Mouse (Mus musculus): ENCODE results near the gene Med12l. TPM values are rescaled to one million over a fixed set of nuclear protein-coding genes. Genes with fewer than 3 reads are reported as not detected.

Med12l gene
- polyA plus RNA-seq, 1 experiment from 2014 or later: 6.6 TPM

DNA sequence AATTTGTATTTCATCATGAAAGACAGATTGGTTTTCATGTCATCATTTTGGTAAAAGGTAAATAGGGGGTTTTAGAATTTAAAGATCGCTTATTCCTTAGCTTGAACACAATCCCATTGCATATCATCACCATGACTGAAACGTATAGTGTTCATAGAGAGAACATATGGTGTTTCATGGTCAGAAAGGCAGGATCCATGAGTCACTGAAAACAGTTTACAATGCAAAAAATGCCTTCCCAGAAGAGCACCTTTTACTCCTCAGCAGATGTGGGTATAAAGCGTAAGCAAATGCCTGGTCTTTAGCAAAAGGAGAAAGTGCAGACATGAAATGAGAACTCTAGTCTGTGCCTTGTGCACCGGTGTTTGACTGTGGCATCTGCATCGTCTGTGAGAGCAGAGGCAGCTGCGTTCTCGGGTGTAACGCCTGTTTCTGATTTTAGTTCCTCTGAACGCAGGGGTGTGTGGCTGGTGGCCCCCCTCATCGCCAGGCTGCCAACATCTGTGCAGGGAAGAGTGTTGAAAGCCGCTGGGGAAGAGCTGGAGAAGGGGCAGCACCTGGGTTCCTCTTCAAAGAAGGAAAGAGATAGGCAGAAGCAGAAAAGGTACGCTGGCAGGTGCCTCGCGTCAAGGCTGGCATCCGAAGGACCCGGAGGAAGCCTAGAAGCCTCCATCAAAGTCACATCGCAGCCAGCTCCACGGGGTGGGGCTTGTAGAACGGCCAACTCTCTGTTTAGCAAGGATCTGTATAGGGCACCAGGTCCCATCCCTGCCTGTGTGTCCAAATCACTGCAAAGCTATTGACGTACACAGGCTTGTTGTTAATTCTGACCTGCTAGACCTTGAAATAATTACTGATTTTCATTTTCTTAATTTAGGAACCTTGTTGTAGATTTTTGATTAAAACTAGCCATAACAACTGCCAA is 252.4 kb downstream of the Med12l start:
- H3K9me3 ChIP-seq: no peaks in the 10 kb centered on the region
- no peak for ATAC-seq (ENCODE audit: low FRiP score)
- no peak overlapping the region for H3K27ac ChIP-seq
- 85% methylated on average over 20 of the region's 20 CpGs for WGBS
- H3K4me3 ChIP-seq (replicated peaks): no peak overlapping the region
- H3K36me3 ChIP-seq (replicated peaks): no peaks in the 10 kb centered on the region
- peaks cover 14% of the 10 kb centered on the region for H3K4me1 ChIP-seq
- 0 out of 2 replicates have a peak, but pooled peaks cover 5% of the 10 kb centered on the region for H3K27me3 ChIP-seq
- H3K9ac ChIP-seq: no peak overlapping the region
- no peak overlapping the region for H3K4me2 ChIP-seq

DNA sequence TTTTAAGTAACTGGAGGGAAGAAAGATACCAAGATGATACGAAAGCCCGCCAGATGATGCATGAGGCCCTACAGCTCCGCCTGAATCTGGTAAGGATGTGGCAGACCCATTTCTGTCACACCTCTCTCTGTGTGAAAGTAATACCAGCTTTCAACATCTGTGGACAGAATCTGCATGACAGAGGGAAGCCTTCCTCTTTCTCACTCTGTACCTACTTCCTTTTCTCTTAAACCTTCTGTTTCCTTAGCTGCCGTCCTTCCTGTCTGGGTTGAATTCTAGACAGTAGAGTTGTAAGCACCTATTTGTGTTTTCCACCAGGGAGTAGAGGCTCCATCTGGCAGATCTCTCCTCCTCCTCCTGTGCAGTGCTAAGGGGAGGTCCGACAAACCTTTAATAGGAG is 255.1 kb downstream of the Med12l start:
- Histone ChIP-seq H3K4me3 (replicated peaks) (no peak overlapping the region), H3K4me2 (no peak overlapping the region), H3K36me3 (replicated peaks) (peaks cover 5% of the 10 kb centered on the region; the same call in 1 of the 2 replicates), H3K27ac (no peak overlapping the region), H3K9me3 (no peaks in the 10 kb centered on the region), H3K27me3 (0 out of 2 replicates have a peak, but pooled peaks cover 5% of the 10 kb centered on the region), H3K9ac (no peak overlapping the region), H3K4me1 (peaks cover 15% of the 10 kb centered on the region)
- WGBS: 68% methylated on average over 5 of the region's 5 CpGs
- no peak for ATAC-seq (ENCODE audit: low FRiP score)

DNA sequence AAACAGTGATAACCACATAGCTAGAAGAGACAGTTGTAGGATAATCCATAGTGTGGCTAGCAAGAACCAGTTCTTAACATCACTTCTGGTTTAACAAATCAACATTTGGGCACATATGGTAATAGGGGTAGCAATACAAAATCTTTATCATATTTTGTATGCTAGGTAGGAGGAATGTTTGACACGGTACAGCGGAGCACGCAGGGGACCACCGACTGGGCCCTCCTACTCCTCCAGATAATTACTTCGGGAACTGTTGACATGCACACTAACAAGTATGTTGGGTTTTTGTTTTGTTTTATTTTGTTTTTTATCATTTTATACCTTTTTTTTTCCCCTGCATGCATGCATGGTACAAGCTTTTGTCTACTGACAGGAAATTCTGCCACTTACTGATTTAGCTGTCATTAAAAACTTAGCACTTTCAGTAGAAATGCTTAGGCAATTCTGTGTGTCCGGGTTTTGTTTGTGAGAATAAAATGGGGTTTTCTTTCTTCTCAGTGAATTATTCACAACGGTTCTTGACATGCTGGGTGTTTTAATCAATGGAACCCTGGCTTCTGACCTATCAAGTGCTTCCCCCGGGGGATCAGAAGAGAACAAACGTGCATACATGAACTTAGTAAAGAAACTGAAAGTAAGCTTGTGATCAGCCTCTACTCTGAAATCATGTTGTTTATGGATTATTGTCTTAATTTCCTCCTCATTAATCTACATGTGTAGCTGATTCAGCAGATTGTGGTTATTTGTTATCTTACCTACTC is 256.3 kb downstream of the Med12l start:
- no peak overlapping the region for H3K4me3 ChIP-seq (replicated peaks)
- no peaks in the 10 kb centered on the region for H3K9me3 ChIP-seq
- H3K27me3 ChIP-seq: 0 out of 2 replicates have a peak, but pooled peaks cover 5% of the 10 kb centered on the region
- H3K4me2 ChIP-seq: no peak overlapping the region
- ATAC-seq (ENCODE audit: low FRiP score): peak; percentile 39; the same call in 1 of the 2 replicates
- H3K9ac ChIP-seq: no peak overlapping the region
- peaks cover 5% of the 10 kb centered on the region; the same call in 1 of the 2 replicates for H3K36me3 ChIP-seq (replicated peaks)
- peaks cover 15% of the 10 kb centered on the region for H3K4me1 ChIP-seq
- H3K27ac ChIP-seq: 0 out of 2 replicates have a peak overlapping the region, but pooled peaks have one; percentile 5
- 20% methylated on average over 9 of the region's 9 CpGs for WGBS

DNA sequence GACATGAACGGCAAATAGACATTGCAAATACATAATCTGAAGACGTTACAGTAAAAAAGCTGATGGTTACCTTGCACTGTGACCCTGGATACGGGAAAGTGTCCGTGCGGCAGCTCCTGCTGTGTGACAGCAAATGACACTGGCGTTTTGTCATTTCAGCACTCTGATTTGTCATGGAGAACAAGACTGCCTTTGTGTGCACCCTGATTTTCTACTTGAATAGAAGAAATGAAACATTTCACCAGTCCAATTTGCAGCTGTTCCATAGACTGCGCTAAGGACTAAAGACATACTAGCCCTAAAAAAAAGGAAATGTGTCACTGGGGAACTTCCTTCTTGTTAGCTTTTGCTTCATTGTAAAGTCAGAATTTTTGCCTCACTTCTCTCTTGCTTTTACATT is 257.1 kb downstream of the Med12l start, which contains the start of gene P2ry12:
TSS of gene P2ry12 (minus strand) at position 168 of the 400 bp plus-strand sequence.
- H3K36me3 ChIP-seq (replicated peaks): peaks cover 5% of the 10 kb centered on the region; the same call in 1 of the 2 replicates
- H3K9me3 ChIP-seq: no peaks in the 10 kb centered on the region
- H3K27me3 ChIP-seq: 0 out of 2 replicates have a peak, but pooled peaks cover 5% of the 10 kb centered on the region
- H3K4me1 ChIP-seq: peaks cover 15% of the 10 kb centered on the region
- ATAC-seq (ENCODE audit: low FRiP score): peak; percentile 47
- 12% methylated on average over 7 of the region's 7 CpGs for WGBS
- H3K27ac ChIP-seq: 0 out of 2 replicates have a peak within 1 kb of the TSS, but pooled peaks have one; percentile 5
- H3K4me2 ChIP-seq: no peak within 1 kb of the TSS
- H3K9ac ChIP-seq: no peak within 1 kb of the TSS
- no peak within 1 kb of the TSS for H3K4me3 ChIP-seq (replicated peaks)

DNA sequence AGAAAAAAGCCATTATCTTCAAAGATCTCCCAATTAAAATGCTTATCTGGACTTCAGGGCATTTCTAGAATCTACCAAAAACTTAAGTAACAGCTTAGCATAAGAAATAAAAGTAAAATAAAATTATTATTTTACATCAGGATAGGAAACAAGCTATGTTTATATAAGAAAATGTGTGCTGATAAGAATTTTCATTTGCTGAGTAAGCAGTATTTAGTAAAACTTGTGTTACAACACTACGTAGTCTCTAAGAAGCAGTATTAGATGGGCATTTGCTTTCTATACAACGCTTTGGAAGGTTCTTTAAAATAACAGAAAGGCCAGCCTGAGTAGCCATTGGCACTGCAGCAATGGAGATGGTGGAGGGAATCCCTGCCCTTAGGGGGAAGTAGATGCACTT is 257.8 kb downstream of the Med12l start:
- H3K27ac ChIP-seq: no peak overlapping the region
- H3K4me1 ChIP-seq: peaks cover 15% of the 10 kb centered on the region
- no peak overlapping the region for H3K9ac ChIP-seq
- 86% methylated on average over 2 of the region's 2 CpGs for WGBS
- 0 out of 2 replicates have a peak, but pooled peaks cover 5% of the 10 kb centered on the region for H3K27me3 ChIP-seq
- no peak overlapping the region for H3K4me3 ChIP-seq (replicated peaks)
- no peaks in the 10 kb centered on the region for H3K9me3 ChIP-seq
- no peak for ATAC-seq (ENCODE audit: low FRiP score)
- no peak overlapping the region for H3K4me2 ChIP-seq
- peaks cover 5% of the 10 kb centered on the region; the same call in 1 of the 2 replicates for H3K36me3 ChIP-seq (replicated peaks)

DNA sequence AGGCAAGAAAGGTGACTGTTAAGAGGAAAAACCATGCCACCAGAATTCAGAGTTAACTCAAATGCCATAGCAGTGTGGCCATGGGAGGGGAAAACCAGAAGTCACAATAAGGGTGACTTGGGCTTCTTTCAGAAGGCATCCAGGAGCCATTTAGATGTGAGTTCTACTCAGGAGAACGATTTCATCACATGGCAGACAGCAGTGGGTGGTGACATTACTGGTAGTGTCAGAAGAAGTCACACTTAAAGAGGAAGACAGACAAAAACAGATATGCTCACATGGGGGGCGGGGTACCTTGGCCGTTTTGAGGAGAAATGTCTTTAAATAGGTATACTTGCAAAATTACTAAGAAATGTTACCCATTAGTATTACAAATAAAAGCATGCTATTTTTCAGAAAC is 258.4 kb downstream of the Med12l start:
- H3K36me3 ChIP-seq (replicated peaks): peaks cover 5% of the 10 kb centered on the region; the same call in 1 of the 2 replicates
- H3K9me3 ChIP-seq: no peaks in the 10 kb centered on the region
- ATAC-seq (ENCODE audit: low FRiP score): no peak
- H3K27ac ChIP-seq: no peak overlapping the region
- no peak overlapping the region for H3K4me3 ChIP-seq (replicated peaks)
- H3K9ac ChIP-seq: no peak overlapping the region
- 0 out of 2 replicates have a peak, but pooled peaks cover 5% of the 10 kb centered on the region for H3K27me3 ChIP-seq
- H3K4me1 ChIP-seq: peaks cover 15% of the 10 kb centered on the region
- WGBS: 86% methylated on average over 3 of the region's 3 CpGs
- no peak overlapping the region for H3K4me2 ChIP-seq

DNA sequence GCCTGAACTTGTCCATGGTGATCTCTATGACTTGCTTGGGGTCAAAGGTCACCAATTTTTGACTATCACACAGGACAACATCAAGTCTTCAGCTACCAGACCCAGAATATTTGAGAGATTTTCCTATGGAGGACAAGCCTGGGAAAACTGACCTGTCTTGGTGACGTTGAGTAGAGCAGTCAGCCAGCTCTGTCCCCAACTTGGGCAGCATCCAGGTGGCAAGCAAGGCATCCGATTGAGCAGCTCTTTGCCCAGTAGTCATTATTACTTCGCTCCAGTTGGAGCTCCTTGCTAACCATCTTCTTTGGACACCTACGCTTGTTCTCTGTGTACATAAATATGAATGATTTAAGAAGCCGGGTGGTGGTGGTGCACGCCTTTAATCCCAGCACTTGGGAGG is 265.2 kb downstream of the Med12l start:
- WGBS: 89% methylated on average over 6 of the region's 6 CpGs
- Histone ChIP-seq H3K27me3 (no peaks in the 10 kb centered on the region), H3K36me3 (replicated peaks) (0 out of 2 replicates have a peak, but pooled peaks cover 3% of the 10 kb centered on the region), H3K9ac (no peak overlapping the region), H3K4me1 (no peaks in the 10 kb centered on the region), H3K9me3 (no peaks in the 10 kb centered on the region), H3K4me2 (no peak overlapping the region), H3K27ac (no peak overlapping the region), H3K4me3 (replicated peaks) (no peak overlapping the region)
- no peak for ATAC-seq (ENCODE audit: low FRiP score)

DNA sequence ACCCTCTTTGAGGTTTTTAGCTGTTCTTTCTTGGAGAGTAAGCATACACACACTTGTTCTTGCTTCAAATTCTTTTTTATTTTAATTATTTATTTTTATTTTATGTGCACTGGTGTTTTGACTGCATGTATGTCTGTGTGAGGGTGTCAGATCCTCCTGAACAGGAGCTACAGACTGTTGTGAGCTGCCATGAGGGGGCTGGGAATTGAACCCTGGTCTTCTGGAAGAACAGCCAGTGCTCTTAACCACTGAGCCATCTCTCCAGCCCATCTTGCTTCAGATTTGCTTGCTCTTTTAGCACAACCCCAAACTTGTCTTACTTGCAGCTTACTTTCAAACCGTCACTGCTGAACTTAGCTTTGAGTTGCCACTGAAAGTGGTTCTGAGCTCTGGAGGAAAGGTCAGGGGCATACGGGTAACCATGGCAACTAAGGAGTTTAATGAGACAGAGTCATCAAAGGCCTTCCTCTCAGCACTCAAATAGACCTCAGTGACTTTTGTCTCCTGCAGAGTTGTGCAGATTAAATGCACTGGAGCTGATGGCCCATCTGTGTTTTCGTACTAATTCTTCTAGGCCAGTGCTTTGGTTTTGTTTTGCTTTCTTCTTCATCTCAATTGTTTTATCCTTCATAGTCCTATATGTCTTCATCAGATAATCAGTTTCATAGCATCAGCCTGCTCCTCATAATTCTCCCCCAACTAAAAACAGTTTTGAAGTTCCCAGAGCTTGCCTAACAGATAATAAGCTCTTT is 272.1 kb downstream of the Med12l start:
- Histone ChIP-seq H3K36me3 (replicated peaks) (no peaks in the 10 kb centered on the region), H3K27me3 (no peaks in the 10 kb centered on the region), H3K4me2 (no peak overlapping the region), H3K9ac (no peak overlapping the region), H3K4me3 (replicated peaks) (no peak overlapping the region), H3K4me1 (peaks cover 9% of the 10 kb centered on the region), H3K27ac (no peak overlapping the region), H3K9me3 (no peaks in the 10 kb centered on the region)
- ATAC-seq (ENCODE audit: low FRiP score): peak; percentile 49; the same call in 1 of the 2 replicates
- WGBS: 10% methylated on average over 3 of the region's 3 CpGs

DNA sequence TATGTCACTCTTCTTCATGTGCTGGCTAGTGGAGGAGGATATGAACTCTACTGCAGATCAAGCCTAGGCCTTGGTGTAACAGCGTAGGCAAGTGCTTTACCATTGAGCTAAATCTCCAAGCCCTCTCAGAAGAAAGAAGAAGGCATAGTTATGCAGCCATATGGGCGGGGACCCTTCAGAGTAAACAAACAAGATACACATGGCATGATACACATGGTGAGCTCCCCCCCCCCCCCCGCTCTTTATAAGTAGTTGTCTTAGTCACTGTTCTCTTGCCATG is 272.6 kb downstream of the Med12l start:
- H3K27ac ChIP-seq: no peak overlapping the region
- no peaks in the 10 kb centered on the region for H3K27me3 ChIP-seq
- H3K9ac ChIP-seq: no peak overlapping the region
- no peaks in the 10 kb centered on the region for H3K36me3 ChIP-seq (replicated peaks)
- 74% methylated on average over 3 of the region's 3 CpGs for WGBS
- H3K4me3 ChIP-seq (replicated peaks): no peak overlapping the region
- no peak for ATAC-seq (ENCODE audit: low FRiP score)
- peaks cover 9% of the 10 kb centered on the region for H3K4me1 ChIP-seq
- no peaks in the 10 kb centered on the region for H3K9me3 ChIP-seq
- no peak overlapping the region for H3K4me2 ChIP-seq

DNA sequence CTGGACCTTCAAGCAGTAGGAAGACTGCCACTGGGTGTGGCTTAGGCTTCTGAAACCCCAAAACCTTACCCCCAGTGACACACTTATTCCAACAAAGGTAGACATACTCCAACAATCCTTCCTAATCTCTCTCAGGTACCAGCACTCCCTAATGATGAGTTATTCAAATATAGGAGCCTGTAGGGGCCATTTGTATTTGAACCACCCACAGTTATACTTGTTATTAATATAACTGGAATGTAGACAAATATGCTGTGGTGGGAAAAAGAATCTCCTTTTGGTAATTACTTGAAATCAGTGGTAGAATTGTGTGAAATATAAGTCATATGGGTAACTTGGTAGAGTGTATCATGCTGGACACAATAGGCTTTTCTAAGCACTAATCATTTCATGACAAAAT is 273.0 kb downstream of the Med12l start:
- Histone ChIP-seq H3K27me3 (no peaks in the 10 kb centered on the region), H3K9me3 (no peaks in the 10 kb centered on the region), H3K27ac (no peak overlapping the region), H3K9ac (no peak overlapping the region), H3K4me2 (no peak overlapping the region), H3K36me3 (replicated peaks) (no peaks in the 10 kb centered on the region), H3K4me3 (replicated peaks) (no peak overlapping the region), H3K4me1 (peaks cover 9% of the 10 kb centered on the region)
- ATAC-seq (ENCODE audit: low FRiP score): no peak

DNA sequence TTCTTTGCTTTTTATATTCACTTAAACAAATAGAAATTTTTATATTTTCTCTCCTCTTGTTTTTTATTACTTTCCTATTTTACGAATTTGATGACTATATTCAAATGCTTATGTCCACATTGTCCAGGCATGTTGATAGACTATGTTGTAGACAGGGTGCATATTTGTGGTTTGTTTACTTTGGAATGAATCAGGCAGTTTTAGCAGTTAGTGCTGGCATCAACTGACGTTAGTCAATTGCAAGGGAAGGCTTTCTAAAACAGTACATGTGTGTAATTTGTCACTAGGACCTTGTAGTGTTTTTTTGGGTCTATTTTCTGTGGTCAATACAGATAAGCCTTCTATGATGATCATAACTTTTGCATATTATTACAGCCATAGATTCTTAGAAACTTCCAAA is 284.9 kb downstream of the Med12l start:
- no peaks in the 10 kb centered on the region for H3K9me3 ChIP-seq
- no peak overlapping the region for H3K4me3 ChIP-seq (replicated peaks)
- ATAC-seq (ENCODE audit: low FRiP score): no peak
- H3K36me3 ChIP-seq (replicated peaks): no peaks in the 10 kb centered on the region
- H3K9ac ChIP-seq: no peak overlapping the region
- no peak overlapping the region for H3K4me2 ChIP-seq
- WGBS: 86% methylated on average over 2 of the region's 2 CpGs
- no peaks in the 10 kb centered on the region for H3K4me1 ChIP-seq
- H3K27ac ChIP-seq: no peak overlapping the region
- no peaks in the 10 kb centered on the region for H3K27me3 ChIP-seq

Measured in forebrain, embryonic 12.5 days (tissue).